Mouse (Mus musculus) heart, embryonic 12.5 days (tissue): ENCODE measurements around the gene Pcgf2. TPM values are rescaled to one million over a fixed set of nuclear protein-coding genes. Genes with fewer than 3 reads are reported as not detected.
"Not testable (repeated sequence)": the region's sequence is repeated elsewhere in the genome, so short reads cannot be mapped to it uniquely, and the experiment has no call there.

Experiments
- ATAC-seq: fragments of 200-750 bp; cut with Nextera tagmentation; 2 replicates; pipeline ENCODE4 v1.8.0; 2017; ENCODE audit warnings: moderate TSS enrichment, moderate library complexity; ENCODE audit not compliant: insufficient number of reproducible peaks, low FRiP score
- H3K27ac ChIP-seq: fragments of 300-500 bp; sonication (generic); 2 replicates; pipeline ENCODE4 v1.5.1; 2016; ENCODE audit warnings: mild to moderate bottlenecking, moderate library complexity; ENCODE audit not compliant: poor library complexity, severe bottlenecking
- H3K27me3 ChIP-seq: fragments of 300-500 bp; sonication (generic); replicated peaks from 2 replicates; pipeline ENCODE4 v1.6.1; 2016; ENCODE audit warnings: mild to moderate bottlenecking, moderate library complexity
- H3K36me3 ChIP-seq: fragments of 300-500 bp; sonication (generic); 2 replicates; pipeline ENCODE4 v1.6.1; 2016; ENCODE audit warnings: mild to moderate bottlenecking, moderate library complexity
- H3K4me1 ChIP-seq: fragments of 300-500 bp; sonication (generic); replicated peaks from 2 replicates; pipeline ENCODE4 v1.6.1; 2016; ENCODE audit warnings: mild to moderate bottlenecking
- H3K4me2 ChIP-seq: fragments of 300-500 bp; sonication (generic); 2 replicates; pipeline ENCODE4 v1.6.1; 2016; ENCODE audit warnings: mild to moderate bottlenecking, moderate library complexity
- H3K4me3 ChIP-seq: fragments of 300-500 bp; sonication (generic); 2 replicates; pipeline ENCODE4 v1.5.1; 2016; ENCODE audit warnings: mild to moderate bottlenecking
- H3K9ac ChIP-seq: fragments of 300-500 bp; sonication (generic); 2 replicates; pipeline ENCODE4 v1.6.1; 2016; ENCODE audit warnings: mild to moderate bottlenecking, moderate library complexity
- H3K9me3 ChIP-seq: fragments of 300-500 bp; sonication (generic); replicated peaks from 2 replicates; pipeline ENCODE4 v1.6.1; 2016; ENCODE audit warnings: mild to moderate bottlenecking, moderate library complexity
- WGBS: fragments of 180-500 bp; shearing (Covaris S2); methylation state at CpG from one replicate; pipeline ENCODE4 v1.1.7; 2016; 5-methylcytosine and 5-hydroxymethylcytosine counted together
- polyA plus RNA-seq: library from polyadenylated mRNA; unstranded; fragments of >200 nt; fragmentation: Nextera tagmentation; extraction: Ambion mirVana; gene quantifications from 2 replicates; pipeline ENCODE4 v1.2.1, GENCODE M21; 2016

Gene Pcgf2
- polyA plus RNA-seq, 1 experiment from 2014 or later, result 11.0 TPM

- peaks cover 13% of the 10 kb centered on the region for H3K9me3 ChIP-seq
- H3K4me3 ChIP-seq, result no peak overlapping the region
- WGBS, result 87% methylated on average over 26 of the region's 26 CpGs
- no peak overlapping the region for H3K27ac ChIP-seq
- H3K4me1 ChIP-seq, result peaks cover 25% of the 10 kb centered on the region; the same call in 1 of the 2 replicates
- H3K27me3 ChIP-seq, result no peaks in the 10 kb centered on the region
- H3K36me3 ChIP-seq, result peaks cover 82% of the 10 kb centered on the region
- ATAC-seq, result no peak
- H3K4me2 ChIP-seq, result no peak overlapping the region
- no peak overlapping the region for H3K9ac ChIP-seq
These were observed 17.3 kb upstream of the Pcgf2 start for GRCm38 (mm10) chr11:97717369-97718280.

DNA sequence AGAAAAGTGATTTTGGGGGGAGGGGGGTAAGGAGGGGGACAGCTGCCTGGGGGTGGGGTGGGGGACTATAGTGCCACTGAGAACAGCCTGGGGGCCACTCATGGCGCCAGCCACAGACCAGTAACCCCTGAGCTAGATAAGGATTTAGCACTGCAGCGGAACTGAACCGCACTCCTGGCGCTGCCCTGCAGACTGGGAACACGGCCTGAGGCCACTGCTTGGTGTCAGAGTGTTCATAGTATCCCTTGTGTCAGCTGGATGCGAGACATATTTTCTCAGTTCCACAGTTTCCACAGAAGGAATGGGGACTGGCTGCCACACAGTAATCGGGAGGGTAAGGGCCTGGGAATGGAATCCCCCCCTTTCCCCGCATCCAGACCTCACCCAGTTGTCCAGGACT, 15.7 kb upstream of the Pcgf2 start:
- H3K27me3 ChIP-seq, result no peaks in the 10 kb centered on the region
- no peak overlapping the region for H3K4me2 ChIP-seq
- H3K4me1 ChIP-seq, result peaks cover 25% of the 10 kb centered on the region; the same call in 1 of the 2 replicates
- WGBS, result 74% methylated on average over 8 of the region's 8 CpGs
- peaks cover 82% of the 10 kb centered on the region for H3K36me3 ChIP-seq
- H3K9me3 ChIP-seq, result 0 out of 2 replicates have a peak, but pooled peaks cover under 1% of the 10 kb centered on the region
- no peak overlapping the region for H3K4me3 ChIP-seq
- no peak for ATAC-seq
- H3K27ac ChIP-seq, result no peak overlapping the region
- no peak overlapping the region for H3K9ac ChIP-seq

- Histone ChIP-seq H3K4me2 (no peak overlapping the region), H3K4me1 (peaks cover 25% of the 10 kb centered on the region; the same call in 1 of the 2 replicates), H3K9me3 (no peaks in the 10 kb centered on the region), H3K9ac (no peak overlapping the region), H3K27me3 (no peaks in the 10 kb centered on the region), H3K36me3 (peaks cover 75% of the 10 kb centered on the region), H3K27ac (no peak overlapping the region), H3K4me3 (no peak overlapping the region)
- no peak for ATAC-seq
- WGBS, result 73% methylated on average over 14 of the region's 14 CpGs
These were observed 14.8 kb upstream of the Pcgf2 start for GRCm38 (mm10) chr11:97714784-97715760.

DNA sequence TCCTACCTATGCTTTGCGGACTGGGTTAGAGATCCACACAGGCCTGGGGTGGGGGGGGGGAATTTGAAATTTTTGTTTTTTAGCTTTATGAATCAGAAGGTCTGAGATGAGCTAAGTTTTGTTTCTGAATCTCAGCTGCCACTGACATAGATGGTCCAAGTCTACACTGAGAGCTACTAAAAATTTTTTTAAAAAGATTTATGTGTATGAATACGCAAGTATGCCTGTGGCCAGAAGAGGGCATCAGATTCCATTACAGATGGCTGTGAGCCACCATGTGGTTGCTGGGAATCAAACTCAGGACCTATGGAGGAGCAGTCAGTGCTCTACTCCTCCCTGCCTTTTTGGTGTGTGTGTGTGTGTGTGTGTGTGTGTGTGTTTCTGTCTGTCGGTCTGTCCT, 14.1 kb upstream of the Pcgf2 start:
- Histone ChIP-seq H3K27ac (no peak overlapping the region), H3K27me3 (no peaks in the 10 kb centered on the region), H3K4me2 (no peak overlapping the region), H3K36me3 (peaks cover 69% of the 10 kb centered on the region), H3K4me1 (peaks cover 25% of the 10 kb centered on the region; the same call in 1 of the 2 replicates), H3K9ac (no peak overlapping the region), H3K9me3 (no peaks in the 10 kb centered on the region), H3K4me3 (no peak overlapping the region)
- ATAC-seq, result no peak
- 98% methylated on average over 3 of the region's 3 CpGs for WGBS

DNA sequence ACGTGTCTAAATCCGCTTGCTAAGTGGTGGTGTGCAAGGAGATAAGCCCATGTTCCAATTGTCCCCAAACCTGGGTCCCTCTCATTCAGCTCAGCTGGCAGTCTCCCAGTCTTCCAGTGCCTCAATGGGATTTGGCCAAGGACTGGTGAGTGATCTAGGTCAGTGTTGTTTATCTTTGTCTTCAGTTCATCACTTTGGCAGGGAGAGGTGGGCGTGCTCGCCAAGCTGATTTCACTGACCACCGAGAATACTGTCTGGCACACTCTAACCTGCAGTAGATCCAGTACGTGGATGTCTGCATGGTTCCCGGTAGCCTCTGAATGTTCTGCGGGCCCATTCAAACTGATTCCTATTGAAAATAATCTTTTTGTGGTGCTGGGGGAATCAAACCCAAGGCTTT, 13.6 kb upstream of the Pcgf2 start:
- Histone ChIP-seq H3K36me3 (peaks cover 68% of the 10 kb centered on the region), H3K27ac (no peak overlapping the region), H3K9me3 (no peaks in the 10 kb centered on the region), H3K4me3 (no peak overlapping the region), H3K4me2 (no peak overlapping the region), H3K9ac (no peak overlapping the region), H3K27me3 (no peaks in the 10 kb centered on the region), H3K4me1 (peaks cover 25% of the 10 kb centered on the region; the same call in 1 of the 2 replicates)
- no peak for ATAC-seq
- WGBS, result 77% methylated on average over 8 of the region's 8 CpGs

- WGBS, result 93% methylated on average over 15 of the region's 15 CpGs
- Histone ChIP-seq H3K27me3 (no peaks in the 10 kb centered on the region), H3K9ac (no peak overlapping the region), H3K4me2 (no peak overlapping the region), H3K4me3 (no peak overlapping the region), H3K36me3 (peaks cover 69% of the 10 kb centered on the region), H3K9me3 (no peaks in the 10 kb centered on the region), H3K27ac (no peak overlapping the region), H3K4me1 (peaks cover 25% of the 10 kb centered on the region; the same call in 1 of the 2 replicates)
- ATAC-seq, result no peak
These were observed 12.0 kb upstream of the Pcgf2 start for GRCm38 (mm10) chr11:97712286-97712685.

DNA sequence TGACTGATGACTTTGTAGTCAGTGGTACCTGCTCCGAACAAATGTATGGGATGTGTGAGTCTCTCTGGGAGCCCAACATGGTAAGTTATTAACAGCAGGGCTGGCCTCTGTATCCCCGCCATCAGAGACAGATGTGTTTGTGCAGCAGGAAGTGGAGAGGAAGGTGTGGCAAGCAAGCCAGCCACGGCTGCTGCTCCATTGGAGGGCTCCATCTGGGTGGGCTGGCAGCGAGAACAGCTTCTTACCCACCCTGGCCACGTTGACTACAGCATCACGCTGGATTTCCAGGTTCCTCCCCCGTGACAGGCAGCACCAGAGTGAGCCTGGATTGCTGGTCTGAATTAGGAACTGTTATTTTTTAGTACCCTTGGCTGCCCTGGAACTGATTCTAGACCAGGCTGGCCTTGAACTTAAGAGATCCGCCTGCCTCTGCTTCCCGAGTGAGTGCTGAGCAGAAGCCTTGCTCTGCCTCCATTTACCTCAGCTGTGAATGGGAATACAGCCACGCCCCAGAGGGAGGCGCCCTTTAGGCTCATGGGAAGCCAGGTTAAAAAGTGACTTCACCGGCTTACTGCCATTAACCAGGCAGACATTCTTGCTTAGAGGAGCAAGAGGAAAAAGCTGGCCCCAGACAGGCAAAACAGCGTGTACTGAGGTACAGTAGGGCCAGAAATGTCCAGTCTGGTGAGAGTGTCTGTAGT, 11.1 kb upstream of the Pcgf2 start:
- H3K27ac ChIP-seq, result no peak overlapping the region
- H3K9me3 ChIP-seq, result no peaks in the 10 kb centered on the region
- ATAC-seq, result no peak
- H3K27me3 ChIP-seq, result no peaks in the 10 kb centered on the region
- H3K4me1 ChIP-seq, result peaks cover 23% of the 10 kb centered on the region; the same call in 1 of the 2 replicates
- H3K9ac ChIP-seq, result no peak overlapping the region
- WGBS, result 84% methylated on average over 13 of the region's 13 CpGs
- H3K4me2 ChIP-seq, result no peak overlapping the region
- H3K4me3 ChIP-seq, result no peak overlapping the region
- peaks cover 72% of the 10 kb centered on the region for H3K36me3 ChIP-seq

DNA sequence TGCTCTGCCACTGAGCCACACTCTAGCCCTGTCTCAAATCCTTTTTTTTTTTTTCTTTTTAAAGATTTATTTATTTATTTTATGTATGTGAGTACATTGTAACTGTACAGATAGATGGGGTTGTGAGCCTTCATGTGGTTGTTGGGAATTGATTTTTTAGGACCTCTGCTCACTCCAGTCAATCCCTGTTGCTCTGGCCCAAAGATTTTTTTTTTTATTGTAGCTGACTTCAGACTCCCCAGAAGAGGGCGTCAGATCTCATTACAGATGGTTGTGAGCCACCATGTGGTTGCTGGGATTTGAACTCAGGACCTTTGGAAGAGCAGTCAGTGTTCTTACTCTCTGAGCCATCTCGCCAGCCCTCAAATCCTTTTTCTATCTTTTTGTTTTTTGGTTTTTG, 9.8 kb upstream of the Pcgf2 start:
- Histone ChIP-seq H3K36me3 (peaks cover 78% of the 10 kb centered on the region), H3K4me1 (0 out of 2 replicates have a peak, but pooled peaks cover 11% of the 10 kb centered on the region)
- not testable (repeated sequence) for H3K4me2 ChIP-seq, H3K9me3 ChIP-seq, H3K27me3 ChIP-seq, H3K9ac ChIP-seq, ATAC-seq, H3K4me3 ChIP-seq, H3K27ac ChIP-seq
- 76% methylated on average over 2 of the region's 2 CpGs for WGBS

DNA sequence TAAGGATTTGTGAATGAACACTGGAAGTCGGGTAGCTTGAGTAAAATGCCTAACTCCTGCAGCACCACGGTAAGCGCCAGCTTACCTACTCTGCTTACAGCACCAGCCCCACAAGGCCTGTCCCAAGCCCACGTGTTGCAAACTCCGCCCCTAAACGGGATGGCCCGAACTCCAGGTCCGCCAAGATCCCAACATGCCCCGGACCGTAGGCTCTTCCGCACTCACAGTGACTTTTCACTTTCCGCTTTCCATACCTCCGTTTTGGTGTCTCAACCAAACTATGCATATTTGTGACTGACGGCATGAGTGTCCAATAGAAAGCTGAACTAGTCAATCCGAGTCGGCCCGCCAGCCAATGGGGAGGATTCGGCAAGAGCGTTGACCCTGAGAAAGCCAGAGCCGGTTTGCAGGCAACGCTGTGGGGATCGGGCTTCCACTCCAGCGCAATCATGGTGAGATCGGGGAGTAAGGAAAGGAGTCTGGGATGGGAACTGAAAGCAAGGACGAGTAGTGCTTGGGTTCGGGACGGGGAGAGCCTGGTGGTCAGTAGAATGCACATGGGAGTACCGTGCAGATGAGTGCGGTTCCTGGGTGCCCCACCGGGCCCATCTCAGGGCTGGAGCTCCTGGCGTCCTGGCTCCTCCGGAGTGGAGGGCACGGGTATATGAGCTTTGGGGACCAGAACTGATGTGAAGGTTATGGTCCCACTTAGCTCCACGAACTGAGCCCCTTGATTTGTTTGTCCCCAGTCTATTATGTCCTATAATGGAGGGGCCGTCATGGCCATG, 2.9 kb upstream of the Pcgf2 start, which contains the start of gene Psmb3:
TSS of gene Psmb3 (plus strand) at position 361 of the 788 bp plus-strand sequence.
- H3K27me3 ChIP-seq, result no peaks in the 10 kb centered on the region
- peaks cover 35% of the 10 kb centered on the region for H3K36me3 ChIP-seq
- peak within 1 kb of the TSS; percentile 92 for H3K4me2 ChIP-seq
- peak; percentile 88 for ATAC-seq
- H3K4me1 ChIP-seq, result peaks cover 29% of the 10 kb centered on the region
- H3K4me3 ChIP-seq, result peak within 1 kb of the TSS; percentile 80
- under 1% methylated on average over 35 of the region's 35 CpGs for WGBS
- peak within 1 kb of the TSS; percentile 88 for H3K9ac ChIP-seq
- no peaks in the 10 kb centered on the region for H3K9me3 ChIP-seq
- peak within 1 kb of the TSS; percentile 77 for H3K27ac ChIP-seq

- Histone ChIP-seq H3K27me3 (no peaks in the 10 kb centered on the region), H3K9me3 (no peaks in the 10 kb centered on the region), H3K36me3 (peaks cover 28% of the 10 kb centered on the region), H3K4me1 (peaks cover 38% of the 10 kb centered on the region), H3K9ac (peak overlapping the region; percentile 73), H3K4me3 (peak overlapping the region; percentile 80), H3K4me2 (peak overlapping the region; percentile 92), H3K27ac (peak overlapping the region; percentile 50)
- ATAC-seq, result no peak
- under 1% methylated on average over 24 of the region's 24 CpGs for WGBS
These were observed 2.1 kb upstream of the Pcgf2 start for GRCm38 (mm10) chr11:97702393-97702745.
